Mouse (Mus musculus): ENCODE measurements around the gene Slc11a1.

Gene Slc11a1

DNA sequence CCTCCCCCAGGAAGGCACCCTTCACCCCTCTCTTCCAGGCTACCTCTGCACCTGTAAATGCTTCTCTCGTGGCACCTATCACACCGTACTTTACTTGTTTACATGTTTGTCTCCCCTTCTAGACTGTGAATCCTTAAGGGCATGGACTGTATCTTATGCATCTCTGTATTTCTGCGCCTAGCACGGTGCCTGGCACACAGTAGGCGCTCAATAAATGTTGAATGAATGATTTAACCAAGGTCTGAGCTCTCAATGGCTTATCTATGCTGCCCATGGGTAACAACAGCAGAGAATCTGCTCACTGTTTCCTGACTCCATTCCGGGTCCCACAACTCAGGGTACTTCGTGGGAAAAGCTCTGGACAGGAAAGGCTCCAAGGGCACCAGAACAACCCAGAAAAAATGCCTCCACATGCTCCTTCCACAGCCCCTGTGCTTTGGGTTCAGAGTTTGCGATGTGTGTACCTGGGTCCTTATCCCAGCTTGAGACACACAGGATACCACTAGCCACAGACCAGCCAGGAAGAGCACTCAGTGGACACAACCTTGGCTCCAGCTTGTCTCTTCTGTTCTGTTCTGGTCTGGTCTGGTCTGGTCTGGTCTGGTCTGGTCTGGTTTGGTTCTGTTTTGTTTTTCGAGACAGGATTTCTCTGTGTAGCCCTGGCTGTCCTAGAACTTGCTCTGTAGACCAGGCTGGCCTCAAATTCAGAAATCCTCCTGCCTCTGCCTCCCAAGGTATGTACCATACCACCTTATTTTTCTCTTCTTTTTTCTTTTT, 21.4 kb upstream of the Slc11a1 start:
- no peak for DNase-seq (ENCODE audit: low spot score in 2 of 2)

GRCm38 (mm10) chr1:74357531-74357930, 17.5 kb upstream of the Slc11a1 start:
- DNase-seq (ENCODE audit: low spot score in 2 of 2), result no peak

- DNase-seq (ENCODE audit: low spot score in 2 of 2), result no peak
Measured at GRCm38 (mm10) chr1:74359952-74360517, 15.0 kb upstream of the Slc11a1 start.

- DNase-seq (ENCODE audit: low spot score in 2 of 2), result peak; percentile 81 to 86
Measured at GRCm38 (mm10) chr1:74361812-74362211, 13.2 kb upstream of the Slc11a1 start, which contains the start of gene Catip. Gene Catip (plus strand): TSS chr1:74362108.

DNA sequence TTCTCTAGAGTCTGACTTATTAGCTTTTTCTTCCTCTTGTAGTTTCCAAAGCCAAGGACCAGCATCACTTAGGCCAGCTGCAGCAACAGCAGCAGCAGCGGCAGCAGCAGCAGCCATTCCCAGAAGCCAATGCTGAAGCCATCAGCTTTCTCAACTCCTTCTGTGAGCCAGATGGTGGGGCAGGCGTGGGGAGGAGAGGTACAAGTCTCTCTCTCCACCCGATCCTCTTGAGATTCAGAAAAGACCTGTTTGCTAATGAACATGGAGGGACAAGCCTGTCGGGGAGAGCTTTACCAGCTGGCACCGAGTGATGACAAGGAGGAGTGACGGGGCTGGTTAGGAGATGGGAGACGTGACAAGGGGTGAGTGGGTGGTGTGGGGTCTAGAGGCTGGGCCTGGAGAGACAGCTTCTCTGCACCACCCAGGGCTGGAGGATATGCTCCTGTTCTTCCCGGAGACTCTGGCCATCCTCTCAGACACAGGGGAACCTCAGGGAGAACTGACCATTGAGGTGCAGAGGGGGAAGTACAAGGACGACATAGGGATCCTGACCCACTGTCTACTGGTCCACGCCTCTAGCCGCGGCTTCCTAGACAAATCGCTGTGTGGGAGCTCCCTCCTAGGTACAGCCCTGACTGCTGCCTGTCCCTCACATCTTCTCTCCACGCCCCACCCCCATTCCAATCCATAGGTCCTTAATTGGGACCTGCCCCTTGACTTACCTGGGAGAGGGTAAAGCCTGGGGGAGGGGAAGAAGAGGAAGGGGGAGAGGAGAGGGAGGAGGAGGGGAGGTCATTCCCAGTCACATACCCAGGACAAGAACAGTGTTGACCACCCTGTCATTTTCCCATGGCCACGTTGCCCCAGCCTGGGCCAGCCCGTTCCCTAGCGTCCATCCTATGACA, 12.4 kb upstream of the Slc11a1 start:
- DNase-seq (ENCODE audit: low spot score in 2 of 2), result no peak

DNA sequence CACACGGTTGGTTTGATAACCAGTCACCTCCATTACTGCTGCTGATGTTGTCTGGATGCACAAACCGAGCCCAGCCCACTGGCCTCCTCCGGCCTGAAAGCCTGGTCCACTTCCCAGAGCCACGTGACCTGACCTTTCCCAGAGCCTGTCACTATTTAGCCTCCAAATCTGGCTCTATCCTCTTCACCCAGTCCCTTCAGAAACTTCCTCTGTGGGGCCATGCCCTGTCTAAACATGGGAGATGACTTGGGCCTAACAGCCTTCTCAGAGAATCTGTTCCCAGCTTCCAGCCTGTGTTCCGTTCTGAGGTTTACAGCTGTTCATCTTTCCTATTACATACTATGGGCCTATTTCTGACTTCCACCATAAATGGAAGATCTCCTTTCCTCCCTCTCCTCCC, 11.6 kb upstream of the Slc11a1 start:
- no peak for DNase-seq (ENCODE audit: low spot score in 2 of 2)

GRCm38 (mm10) chr1:74364270-74364669, 10.7 kb upstream of the Slc11a1 start:
- DNase-seq (ENCODE audit: low spot score in 2 of 2), result no peak

DNA sequence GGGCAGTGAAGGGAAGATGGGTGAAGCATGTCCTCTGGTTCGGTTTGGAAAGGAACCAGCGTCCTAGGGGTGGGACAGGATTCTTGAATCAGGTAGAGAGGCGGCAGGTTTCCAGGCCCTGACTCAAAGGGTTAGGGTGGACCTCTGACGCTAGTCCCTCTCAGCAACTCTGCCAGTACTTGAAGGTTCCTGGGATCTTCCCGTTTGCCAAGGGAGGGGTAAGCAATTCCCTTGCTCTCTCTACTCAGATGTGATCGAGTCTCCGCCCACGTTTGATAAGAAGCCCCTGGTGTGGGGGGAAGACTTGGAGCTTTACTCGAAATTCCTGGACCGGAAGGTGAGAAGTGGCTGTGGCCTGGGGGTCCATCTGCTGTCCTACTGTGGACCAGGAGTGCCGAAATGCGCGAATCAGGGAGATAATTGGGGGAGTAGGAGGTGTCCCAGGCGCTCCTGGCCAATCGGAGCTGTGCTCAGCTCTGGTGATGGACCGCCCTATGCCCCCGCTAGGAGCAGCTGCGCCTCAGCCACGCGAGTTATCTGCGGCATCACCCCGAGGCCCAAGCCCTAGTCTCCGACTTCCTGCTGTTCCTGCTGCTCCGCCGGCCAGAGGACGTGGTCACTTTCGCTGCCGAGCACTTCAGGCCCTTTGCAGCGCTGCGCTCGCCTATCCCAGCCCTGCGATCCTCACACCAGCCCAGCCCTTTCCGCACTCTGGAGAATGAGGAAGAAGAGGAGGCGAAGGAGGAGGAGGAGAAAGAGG, 6.9 kb upstream of the Slc11a1 start:
- DNase-seq (ENCODE audit: low spot score in 2 of 2), result peak; percentile 67 to 72

- no peak for DNase-seq (ENCODE audit: low spot score in 2 of 2)
Measured at GRCm38 (mm10) chr1:74370040-74370439, 5.0 kb upstream of the Slc11a1 start.

- no peak for DNase-seq (ENCODE audit: low spot score in 2 of 2)
Measured at GRCm38 (mm10) chr1:74373372-74373771, 1.6 kb upstream of the Slc11a1 start.

DNA sequence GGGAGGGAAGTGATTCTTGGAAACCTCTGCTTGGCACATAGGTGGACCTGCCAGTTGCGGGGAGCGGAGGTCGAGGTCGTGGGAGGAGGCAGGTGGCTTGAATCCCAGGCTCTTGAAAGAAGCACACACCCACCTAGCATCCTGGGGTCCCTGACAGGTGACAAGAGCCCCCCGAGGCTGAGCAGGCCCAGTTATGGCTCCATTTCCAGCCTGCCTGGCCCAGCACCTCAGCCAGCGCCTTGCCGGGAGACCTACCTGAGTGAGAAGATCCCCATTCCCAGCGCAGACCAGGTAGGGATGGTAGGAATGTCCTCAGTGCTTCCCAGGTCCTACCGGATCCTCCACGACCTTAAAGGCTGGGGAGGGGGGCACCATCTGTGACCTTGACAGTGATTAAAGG, 566 bp downstream of the Slc11a1 start:
- DNase-seq (ENCODE audit: low spot score in 2 of 2), result no peak

- DNase-seq (ENCODE audit: low spot score in 2 of 2), result no peak
Measured at GRCm38 (mm10) chr1:74376396-74376795, 1.4 kb downstream of the Slc11a1 start.

DNA sequence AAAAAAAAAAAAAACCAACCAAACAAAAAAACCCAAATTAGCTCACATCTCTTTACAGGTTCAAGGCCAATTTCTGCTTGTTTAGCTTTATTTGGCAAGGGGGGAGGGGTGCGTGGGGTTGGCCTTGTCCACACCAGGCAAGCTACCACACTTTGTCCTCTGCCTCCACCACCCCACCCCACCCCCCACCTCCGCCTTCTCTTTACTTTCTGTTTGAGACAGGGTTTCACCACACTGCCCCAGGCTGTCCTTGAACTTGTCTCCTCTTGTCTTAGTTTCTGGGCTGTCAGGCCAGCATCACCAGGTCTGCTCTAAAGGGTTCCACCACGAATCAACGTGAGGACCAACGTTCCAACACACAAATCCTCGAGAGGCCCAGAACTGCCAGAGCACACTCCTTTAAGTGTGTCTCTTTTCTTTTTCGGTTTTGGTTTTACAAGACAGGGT, 4.1 kb downstream of the Slc11a1 start:
- DNase-seq (ENCODE audit: low spot score in 2 of 2), result no peak

DNA sequence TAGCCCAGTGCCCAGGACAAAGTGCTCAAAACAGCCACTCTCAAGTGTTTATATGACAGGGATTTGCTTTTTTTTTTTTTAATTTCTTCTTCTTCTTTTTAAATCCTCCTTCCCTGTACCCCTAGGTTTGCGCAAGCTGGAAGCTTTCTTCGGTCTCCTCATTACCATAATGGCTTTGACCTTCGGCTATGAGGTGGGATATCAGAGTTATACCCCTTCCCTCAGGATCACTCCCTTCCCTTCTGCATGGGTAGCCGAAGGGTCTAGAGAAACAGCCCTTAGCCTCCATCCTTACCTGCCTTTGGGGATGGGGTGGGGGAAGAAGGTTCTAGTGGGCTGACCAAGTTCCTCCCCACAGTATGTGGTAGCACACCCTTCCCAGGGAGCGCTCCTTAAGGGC, 5.5 kb downstream of the Slc11a1 start:
- no peak for DNase-seq (ENCODE audit: low spot score in 2 of 2)

GRCm38 (mm10) chr1:74381588-74382021, 6.6 kb downstream of the Slc11a1 start:
- no peak for DNase-seq (ENCODE audit: low spot score in 2 of 2)

DNA sequence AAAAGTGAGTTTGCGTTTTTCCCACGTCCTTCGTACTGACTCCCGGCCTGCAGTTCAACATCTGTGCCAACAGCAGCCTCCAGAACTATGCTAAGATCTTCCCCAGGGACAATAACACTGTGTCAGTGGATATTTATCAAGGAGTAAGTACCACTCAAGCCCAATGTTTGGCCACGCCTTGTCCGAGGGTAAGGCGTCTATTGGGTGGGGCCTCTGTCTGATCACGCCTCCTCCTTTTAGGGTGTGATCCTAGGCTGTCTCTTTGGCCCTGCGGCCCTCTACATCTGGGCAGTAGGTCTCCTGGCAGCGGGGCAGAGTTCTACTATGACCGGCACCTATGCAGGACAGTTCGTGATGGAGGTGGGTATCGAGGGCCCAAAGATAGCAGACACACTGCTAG, 8.4 kb downstream of the Slc11a1 start:
- no peak for DNase-seq (ENCODE audit: low spot score in 2 of 2)

- DNase-seq (ENCODE audit: low spot score in 2 of 2), result no peak
Measured at GRCm38 (mm10) chr1:74384525-74384924, 9.5 kb downstream of the Slc11a1 start.

- no peak for DNase-seq (ENCODE audit: low spot score in 2 of 2)
Measured at GRCm38 (mm10) chr1:74385064-74385463, 10.1 kb downstream of the Slc11a1 start.

GRCm38 (mm10) chr1:74385531-74385930, 10.5 kb downstream of the Slc11a1 start:
- no peak for DNase-seq (ENCODE audit: low spot score in 2 of 2)

DNA sequence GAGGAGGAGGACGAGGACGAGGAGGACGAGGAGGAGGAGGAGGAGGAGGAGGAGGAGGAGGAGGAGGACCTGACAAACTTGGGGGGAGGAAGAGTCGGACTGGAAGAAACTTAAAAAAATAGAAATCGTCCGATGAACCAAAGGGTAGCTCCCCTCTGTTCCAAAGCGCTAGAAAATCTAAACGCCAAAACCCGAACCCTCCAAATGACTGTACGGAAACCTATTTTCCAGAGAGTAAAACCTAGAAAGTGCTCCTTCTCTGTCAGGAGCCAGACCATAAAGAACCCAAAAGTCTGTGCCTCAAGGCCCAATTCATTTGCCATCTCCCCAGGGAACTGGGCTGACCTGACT, 11.3 kb downstream of the Slc11a1 start:
- no peak for DNase-seq (ENCODE audit: low spot score in 2 of 2)

GRCm38 (mm10) chr1:74386714-74387385, 11.9 kb downstream of the Slc11a1 start:
- peak; percentile 92 for DNase-seq (ENCODE audit: low spot score in 2 of 2)

Data from right cerebral cortex, postnatal 10 days (tissue).